Mouse (Mus musculus) liver, embryonic 14.5 days (tissue): ENCODE measurements around the gene Gm20604. TPM values are rescaled to one million over a fixed set of nuclear protein-coding genes. Genes with fewer than 3 reads are reported as not detected.

Experiments used
- ATAC-seq: fragments of 200-750 bp; cut with Nextera tagmentation; 2 replicates; pipeline ENCODE4 v1.8.0; 2017; ENCODE audit warnings: moderate number of reproducible peaks, mild to moderate bottlenecking, moderate library complexity; ENCODE audit not compliant: insufficient read depth
- DNase-seq, 3 experiments: peaks; one replicate each; pipeline ENCODE4 v3.0.0-alpha.2; 2012 to 2013; ENCODE audit warnings: low read depth in 3 of 3, low spot score in 3 of 3
- H3K27ac ChIP-seq: fragments of 300-500 bp; sonication (generic); 2 replicates; pipeline ENCODE4 v1.5.1; 2014; ENCODE audit warnings: moderate library complexity, mild to moderate bottlenecking, control low read depth, inconsistent platforms
- H3K27me3 ChIP-seq: fragments of 300-500 bp; sonication (generic); 2 replicates; pipeline ENCODE4 v1.6.1; 2014; ENCODE audit warnings: mild to moderate bottlenecking, low read length, moderate library complexity; ENCODE audit not compliant: control insufficient read depth, insufficient read depth
- H3K36me3 ChIP-seq: fragments of 300-500 bp; sonication (generic); replicated peaks from 2 replicates; pipeline ENCODE4 v1.6.1; 2014; ENCODE audit warnings: low read depth; ENCODE audit not compliant: control insufficient read depth, insufficient read depth
- H3K4me1 ChIP-seq, 2 experiments: fragments of 200-500 bp in 1 of 2; fragments of 300-500 bp in 1 of 2; sonication (generic) in 1 of 2; replicated peaks; 2 replicates each; pipeline ENCODE4 v1.6.1; 2012 to 2014; ENCODE audit warnings: antibody characterized with exemption in 1 of 2, inconsistent platforms in 1 of 2, low read length in 1 of 2; ENCODE audit not compliant: control insufficient read depth in 2 of 2, insufficient read depth in 2 of 2
- H3K4me2 ChIP-seq: fragments of 300-500 bp; sonication (generic); 2 replicates; pipeline ENCODE4 v1.6.1; 2014; ENCODE audit warnings: low read depth, mild to moderate bottlenecking, control low read depth, moderate library complexity
- H3K4me3 ChIP-seq, 2 experiments: fragments of 200-500 bp in 1 of 2; fragments of 300-500 bp in 1 of 2; sonication (generic) in 1 of 2; 2 replicates each; pipeline ENCODE4 v1.5.1; 2012 to 2014; ENCODE audit warnings: low read depth in 2 of 2, low read length in 2 of 2, mild to moderate bottlenecking in 2 of 2, control low read depth in 1 of 2, inconsistent platforms in 1 of 2, moderate library complexity in 1 of 2; ENCODE audit not compliant: insufficient read depth in 1 of 2
- H3K9ac ChIP-seq: fragments of 300-500 bp; sonication (generic); replicated peaks from 2 replicates; pipeline ENCODE4 v1.6.1; 2014; ENCODE audit warnings: mild to moderate bottlenecking, control low read depth, moderate library complexity
- H3K9me3 ChIP-seq: fragments of 300-500 bp; sonication (generic); 2 replicates; pipeline ENCODE4 v1.6.1; 2016; ENCODE audit warnings: low read length, mixed read lengths; ENCODE audit not compliant: control insufficient read depth
- CTCF ChIP-seq: IDR thresholded peaks from 2 replicates; pipeline ENCODE4 v1.5.1; 2016; ENCODE audit warnings: antibody characterized with exemption, low read depth, control low read depth
- EP300 ChIP-seq: IDR thresholded peaks from 2 replicates; pipeline ENCODE4 v1.6.1; 2016; ENCODE audit warnings: antibody characterized with exemption, low read depth
- WGBS: fragments of 180-500 bp; shearing (Covaris S2); extraction: QIAGEN DNeasy Blood & Tissue Kit; methylation state at CpG from one replicate; pipeline ENCODE4 v1.1.7; 2014; ENCODE audit not compliant: insufficient replicate concordance; 5-methylcytosine and 5-hydroxymethylcytosine counted together
- polyA plus RNA-seq, 2 experiments: library from polyadenylated mRNA; depleted of rRNA in 1 of 2; stranded (reverse) in 1 of 2; unstranded in 1 of 2; fragments of >200 nt; fragmentation: Nextera tagmentation in 1 of 2; extraction: Ambion mirVana in 1 of 2; gene quantifications; 2 replicates each; pipeline versions ENCODE4 v1.2.1 to v1.2.3; 2012 to 2014

Gene Gm20604
- polyA plus RNA-seq, 2 experiments, result 6.1 to 8.1 TPM

- peak; percentile 33; the same call in 1 of the 2 replicates for TF ChIP-seq CTCF
- no peak for TF ChIP-seq EP300
- Histone ChIP-seq H3K9ac (peak within 1 kb of the TSS; percentile 95), H3K4me2 (peak within 1 kb of the TSS; percentile 86), H3K27me3 (no peaks in the 10 kb centered on the region), H3K4me1 (peaks cover 13 to 22% of the 10 kb centered on the region in 2 experiments), H3K27ac (peak within 1 kb of the TSS; percentile 77), H3K36me3 (peaks cover 7% of the 10 kb centered on the region), H3K4me3 (peak within 1 kb of the TSS; percentile 77 to 98), H3K9me3 (no peaks in the 10 kb centered on the region)
- under 1% methylated on average over 63 of the region's 63 CpGs for WGBS
- DNase-seq (peak; percentile 80 to 82 (median 80)), ATAC-seq (peak; percentile 97)
Observed at GRCm38 (mm10) chr12:102743589-102744574, 14.6 kb downstream of the Gm20604 start, which contains the start of the genes Moap1 and Tmem251. TSS of gene Moap1 (minus strand) at chr12:102743661. TSS of gene Tmem251 (plus strand) at chr12:102743762.

GRCm38 (mm10) chr12:102743036-102743588 is 15.4 kb downstream of the Gm20604 start:
- peak overlapping the region; percentile 95 for H3K9ac ChIP-seq
- H3K9me3 ChIP-seq, result no peaks in the 10 kb centered on the region
- TF ChIP-seq CTCF, result no peak
- TF ChIP-seq EP300, result no peak
- H3K4me1 ChIP-seq, result peaks cover 13 to 22% of the 10 kb centered on the region in 2 experiments
- 1% methylated on average over 33 of the region's 33 CpGs for WGBS
- no peak for DNase-seq
- H3K4me2 ChIP-seq, result peak overlapping the region; percentile 86
- H3K4me3 ChIP-seq, result peak overlapping the region; percentile 77 to 98
- H3K27me3 ChIP-seq, result no peaks in the 10 kb centered on the region
- peak; percentile 57 for ATAC-seq
- H3K27ac ChIP-seq, result peak overlapping the region; percentile 77
- peaks cover 7% of the 10 kb centered on the region for H3K36me3 ChIP-seq

GRCm38 (mm10) chr12:102742056-102742455 is 16.4 kb downstream of the Gm20604 start:
- H3K27me3 ChIP-seq, result no peaks in the 10 kb centered on the region
- no peak for DNase-seq
- no peak overlapping the region for H3K4me2 ChIP-seq
- no peak overlapping the region for H3K27ac ChIP-seq
- peaks cover 13 to 20% of the 10 kb centered on the region in 2 experiments for H3K4me1 ChIP-seq
- TF ChIP-seq CTCF (no peak), EP300 (no peak)
- no peak overlapping the region for H3K4me3 ChIP-seq
- no peak for ATAC-seq
- peaks cover 3% of the 10 kb centered on the region for H3K36me3 ChIP-seq
- H3K9me3 ChIP-seq, result no peaks in the 10 kb centered on the region
- H3K9ac ChIP-seq, result no peak overlapping the region
- WGBS, result 47% methylated on average over 7 of the region's 7 CpGs

- no peak overlapping the region for H3K27ac ChIP-seq
- DNase-seq (no peak), ATAC-seq (no peak)
- no peak overlapping the region for H3K9ac ChIP-seq
- H3K4me2 ChIP-seq, result no peak overlapping the region
- peaks cover 13 to 18% of the 10 kb centered on the region in 2 experiments for H3K4me1 ChIP-seq
- H3K4me3 ChIP-seq, result no peak overlapping the region
- H3K9me3 ChIP-seq, result no peaks in the 10 kb centered on the region
- TF ChIP-seq CTCF (peak; percentile 47; the same call in 1 of the 2 replicates), EP300 (no peak)
- no peaks in the 10 kb centered on the region for H3K36me3 ChIP-seq
- WGBS, result 60% methylated on average over 3 of the region's 3 CpGs
- no peaks in the 10 kb centered on the region for H3K27me3 ChIP-seq
Observed at GRCm38 (mm10) chr12:102740285-102740684, 18.2 kb downstream of the Gm20604 start.

GRCm38 (mm10) chr12:102739096-102739495 is 19.4 kb downstream of the Gm20604 start:
- Histone ChIP-seq H3K9me3 (no peaks in the 10 kb centered on the region), H3K27ac (no peak overlapping the region), H3K27me3 (no peaks in the 10 kb centered on the region), H3K4me1 (peaks cover 9 to 11% of the 10 kb centered on the region in 2 experiments), H3K4me2 (no peak overlapping the region), H3K4me3 (no peak overlapping the region), H3K36me3 (no peaks in the 10 kb centered on the region), H3K9ac (no peak overlapping the region)
- TF ChIP-seq EP300 (no peak), CTCF (no peak)
- ATAC-seq (no peak), DNase-seq (no peak)
- 71% methylated on average over 5 of the region's 5 CpGs for WGBS
